Mouse (Mus musculus) erythroblast, embryonic 14.5 days (primary cell): ENCODE measurements around the gene Rara.

Source experiments
- GATA1 ChIP-seq: IDR thresholded peaks from 2 replicates; pipeline ENCODE4 v1.6.1; 2012; ENCODE audit warnings: low read length, inconsistent platforms, mixed read lengths
- TAL1 ChIP-seq: IDR thresholded peaks from 3 replicates; pipeline ENCODE4 v1.6.1; 2012; ENCODE audit warnings: low read length, inconsistent platforms, mixed read lengths

DNA sequence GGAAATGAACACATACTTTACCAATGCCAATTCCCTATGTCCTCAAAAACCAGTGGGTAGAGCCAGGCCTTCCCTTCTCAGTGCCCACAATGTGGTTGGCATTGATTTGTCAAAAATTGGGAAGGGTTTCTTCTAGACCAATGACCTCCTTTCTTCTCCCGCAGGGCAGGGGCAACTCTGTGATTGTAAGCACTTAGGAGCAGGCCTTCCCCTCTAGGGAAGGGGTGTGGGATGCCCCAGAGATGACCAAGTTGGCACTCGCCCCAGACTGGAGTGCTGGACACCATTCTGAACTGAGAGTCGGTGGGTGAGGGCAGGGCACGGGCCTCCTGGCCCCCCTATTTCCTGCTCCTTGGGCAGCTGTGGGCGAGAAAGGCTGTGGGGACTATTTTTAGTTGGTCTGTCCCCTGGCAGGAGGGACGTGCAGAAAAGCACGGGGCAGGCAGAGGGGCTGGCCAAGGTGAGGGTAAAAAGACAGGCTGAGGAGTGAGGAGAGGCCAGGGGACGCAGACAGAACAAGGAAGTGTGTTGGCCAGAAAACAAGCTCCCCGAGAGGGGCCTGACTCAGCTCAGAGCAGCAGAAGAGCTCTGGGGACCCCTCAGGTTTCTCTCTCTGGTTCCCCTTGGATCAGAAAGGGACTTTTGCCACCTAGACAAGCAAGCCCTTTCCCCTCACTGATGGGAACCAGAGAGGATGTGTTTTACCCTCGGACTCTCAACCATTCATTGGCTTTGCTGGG, 3.3 kb downstream of the Rara start:
- TF ChIP-seq TAL1, result no peak
- TF ChIP-seq GATA1, result no peak
